Mouse (Mus musculus) stomach, postnatal 0 days (tissue): ENCODE measurements at regions not wholly inside any gene's neighbourhood (a gene's known extent, or its start where the extent isn't known, plus 50 kb on each side); places are given as distances from the start of the nearest gene placed in this dataset.

Source experiments
- CTCF ChIP-seq: IDR thresholded peaks from 2 replicates; pipeline ENCODE4 v1.5.1; 2016; ENCODE audit warnings: antibody characterized with exemption, low read depth, mild to moderate bottlenecking, moderate library complexity
- EP300 ChIP-seq: optimal IDR thresholded peaks from 2 replicates; pipeline ENCODE3; 2016; ENCODE audit warnings: antibody characterized with exemption

DNA sequence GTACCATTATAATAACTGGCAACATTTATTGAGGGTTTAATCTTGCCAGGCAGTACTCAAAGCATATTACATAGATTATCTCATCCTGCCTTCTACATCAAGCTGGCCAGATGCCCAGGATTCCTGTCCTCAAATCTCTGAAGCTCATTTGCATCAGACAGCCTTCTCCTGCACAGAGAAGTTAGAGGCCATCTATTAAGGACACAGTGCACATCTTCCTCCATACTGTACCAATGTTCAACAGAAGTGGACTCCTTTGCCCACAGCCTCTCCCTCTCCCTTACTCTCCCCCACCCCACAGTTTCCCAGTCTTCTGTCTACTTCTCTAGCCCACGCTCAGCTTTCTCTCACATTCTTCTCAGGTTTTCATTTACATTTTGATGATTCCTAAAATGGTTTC lies 277.3 kb upstream of the Zfp637 start:
- TF ChIP-seq CTCF: no peak
- no peak for TF ChIP-seq EP300
